Mouse (Mus musculus) hindbrain, embryonic 16.5 days (tissue): ENCODE measurements around the gene Rbm42. TPM values are rescaled to one million over a fixed set of nuclear protein-coding genes. Genes with fewer than 3 reads are reported as not detected.

Experiments
- ATAC-seq: fragments of 200-750 bp; cut with Nextera tagmentation; 2 replicates; pipeline ENCODE4 v1.8.0; 2017; ENCODE audit warnings: moderate TSS enrichment, moderate library complexity
- H3K27ac ChIP-seq: fragments of 300-500 bp; sonication (generic); 2 replicates; pipeline ENCODE4 v1.5.1; 2014; ENCODE audit warnings: low read depth, mild to moderate bottlenecking, control low read depth, low read length, moderate library complexity
- H3K27me3 ChIP-seq: fragments of 300-500 bp; sonication (generic); replicated peaks from 2 replicates; pipeline ENCODE4 v1.6.1; 2014; ENCODE audit warnings: low read length; ENCODE audit not compliant: control insufficient read depth, insufficient read depth
- H3K36me3 ChIP-seq: fragments of 300-500 bp; sonication (generic); 2 replicates; pipeline ENCODE4 v1.6.1; 2014; ENCODE audit warnings: mild to moderate bottlenecking, low read length, moderate library complexity, mixed read lengths; ENCODE audit not compliant: control insufficient read depth, insufficient read depth
- H3K4me1 ChIP-seq: fragments of 300-500 bp; sonication (generic); 2 replicates; pipeline ENCODE4 v1.6.1; 2014; ENCODE audit warnings: low read depth, low read length; ENCODE audit not compliant: control insufficient read depth, insufficient read depth
- H3K4me2 ChIP-seq: fragments of 300-500 bp; sonication (generic); 2 replicates; pipeline ENCODE4 v1.6.1; 2014; ENCODE audit warnings: mild to moderate bottlenecking, low read length, control low read depth, moderate library complexity
- H3K4me3 ChIP-seq: fragments of 300-500 bp; sonication (generic); 2 replicates; pipeline ENCODE4 v1.5.1; 2014; ENCODE audit warnings: mild to moderate bottlenecking, low read length, control low read depth, moderate library complexity
- H3K9ac ChIP-seq: fragments of 300-500 bp; sonication (generic); 2 replicates; pipeline ENCODE4 v1.6.1; 2014; ENCODE audit warnings: low read depth, mild to moderate bottlenecking, control low read depth, low read length, moderate library complexity
- H3K9me3 ChIP-seq: fragments of 300-500 bp; sonication (generic); 2 replicates; pipeline ENCODE4 v1.6.1; 2014; ENCODE audit warnings: mild to moderate bottlenecking, low read length, moderate library complexity; ENCODE audit not compliant: control insufficient read depth
- WGBS: fragments of 180-500 bp; shearing (Covaris S2); extraction: QIAGEN DNeasy Blood & Tissue Kit; methylation state at CpG from one replicate; pipeline ENCODE4 v1.1.7; 2014; 5-methylcytosine and 5-hydroxymethylcytosine counted together
- polyA plus RNA-seq: library from polyadenylated mRNA; unstranded; fragments of >200 nt; fragmentation: Nextera tagmentation; extraction: Ambion mirVana; gene quantifications from 2 replicates; pipeline ENCODE4 v1.2.1, GENCODE M21; 2015

Gene Rbm42
- polyA plus RNA-seq, 1 experiment from 2014 or later = 125 TPM

DNA sequence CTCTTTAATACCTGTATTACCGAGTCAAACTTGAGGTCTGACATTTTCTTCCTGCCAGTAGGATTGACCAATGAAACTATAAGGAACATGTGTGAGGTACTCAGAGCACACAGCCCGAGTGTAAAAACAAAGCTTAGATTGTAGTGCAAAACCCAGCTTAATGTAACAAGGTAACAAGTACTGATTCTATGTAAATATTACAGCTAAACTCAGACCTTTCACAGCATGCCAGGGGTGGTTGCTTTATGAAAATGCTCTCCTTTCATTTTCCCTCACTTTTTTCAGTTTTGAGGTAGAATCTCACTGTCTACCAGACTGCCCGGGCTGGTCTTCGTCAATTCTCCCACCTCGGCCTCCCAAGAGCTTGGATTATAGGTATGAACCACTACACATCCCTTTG is 54.0 kb downstream of the Rbm42 start:
- WGBS = 87% methylated on average over 5 of the region's 5 CpGs
- H3K27me3 ChIP-seq = no peaks in the 10 kb centered on the region
- no peaks in the 10 kb centered on the region for H3K36me3 ChIP-seq
- ATAC-seq = no peak
- peaks cover 11% of the 10 kb centered on the region for H3K4me1 ChIP-seq
- no peaks in the 10 kb centered on the region for H3K9me3 ChIP-seq
- no peak overlapping the region for H3K4me3 ChIP-seq
- no peak overlapping the region for H3K27ac ChIP-seq
- H3K4me2 ChIP-seq = no peak overlapping the region
- no peak overlapping the region for H3K9ac ChIP-seq

DNA sequence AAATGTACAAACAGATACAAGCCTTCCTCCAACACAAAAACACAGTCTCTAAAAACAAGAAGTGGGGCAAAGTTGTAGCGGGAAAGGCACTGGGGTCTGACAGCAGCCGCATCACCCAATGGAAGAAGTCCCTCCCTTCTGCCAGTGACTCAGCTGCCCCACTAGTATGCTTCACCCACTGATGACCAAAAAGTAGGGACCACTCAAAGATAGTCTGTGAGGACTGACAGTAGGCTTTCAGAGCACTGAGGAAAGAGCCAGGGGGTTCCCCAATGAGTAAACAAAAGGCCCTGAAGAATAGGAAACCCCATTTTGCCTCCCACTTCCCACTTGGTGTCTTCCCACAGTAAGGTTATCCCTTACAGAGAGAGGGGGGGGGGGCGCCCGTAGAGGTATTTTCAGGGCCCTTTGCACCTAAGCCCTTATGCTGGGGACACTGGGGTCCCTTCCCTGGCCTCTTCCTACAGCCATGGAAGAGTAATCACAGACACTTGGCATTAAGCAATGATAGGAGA is 55.5 kb downstream of the Rbm42 start:
- no peak for ATAC-seq
- H3K4me3 ChIP-seq = no peak overlapping the region
- H3K9ac ChIP-seq = no peak overlapping the region
- peaks cover 7% of the 10 kb centered on the region for H3K4me1 ChIP-seq
- H3K36me3 ChIP-seq = no peaks in the 10 kb centered on the region
- H3K9me3 ChIP-seq = no peaks in the 10 kb centered on the region
- no peak overlapping the region for H3K27ac ChIP-seq
- WGBS = 58% methylated on average over 4 of the region's 4 CpGs
- H3K27me3 ChIP-seq = no peaks in the 10 kb centered on the region
- no peak overlapping the region for H3K4me2 ChIP-seq

DNA sequence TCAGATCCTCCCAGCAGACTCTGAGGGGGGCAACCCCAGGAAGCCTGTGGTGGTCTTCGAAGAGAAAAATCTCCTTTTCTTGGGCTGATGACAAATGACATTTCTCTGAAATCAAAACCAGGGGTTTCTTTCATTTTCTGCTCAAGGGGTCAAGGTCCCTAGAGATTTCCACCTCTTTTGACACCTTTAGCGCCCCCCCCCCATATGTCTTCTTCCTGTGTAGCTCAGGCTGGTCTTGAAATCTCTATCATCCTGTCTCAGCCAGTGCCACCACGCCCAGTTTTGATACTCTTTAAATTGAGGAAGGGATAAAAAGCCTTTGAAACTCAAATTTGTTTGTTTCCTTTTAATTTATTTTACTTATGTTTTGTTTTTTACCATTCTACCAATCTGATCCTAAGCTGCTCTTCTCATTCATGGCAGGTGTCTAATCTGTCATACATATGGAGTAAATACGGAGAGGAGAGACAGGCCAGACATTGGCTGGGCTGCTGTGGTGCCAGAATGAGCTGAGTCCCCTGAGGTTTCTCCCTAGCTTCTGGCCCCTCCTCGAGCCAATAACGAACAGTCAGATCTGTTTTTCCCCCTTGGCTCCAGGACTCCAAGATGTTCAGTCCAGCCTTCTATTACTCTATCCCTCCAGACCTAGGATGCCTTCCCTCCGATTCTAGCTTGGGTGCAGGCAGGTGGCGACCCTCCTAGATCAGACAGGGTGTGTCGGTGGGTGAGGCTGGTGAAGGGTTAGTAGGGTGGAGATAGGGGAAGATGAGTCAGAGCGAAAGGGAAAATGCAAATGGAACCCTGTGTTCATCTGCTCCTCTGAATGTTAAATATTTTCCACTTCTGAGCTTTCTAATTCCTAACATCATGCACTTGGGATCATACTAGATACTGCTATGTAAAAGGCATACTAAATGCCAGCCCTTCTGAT is 56.3 kb downstream of the Rbm42 start:
- no peak overlapping the region for H3K4me2 ChIP-seq
- 71% methylated on average over 10 of the region's 10 CpGs for WGBS
- no peak overlapping the region for H3K27ac ChIP-seq
- no peak overlapping the region for H3K9ac ChIP-seq
- H3K4me3 ChIP-seq = no peak overlapping the region
- ATAC-seq = no peak
- peaks cover 6% of the 10 kb centered on the region for H3K4me1 ChIP-seq
- no peaks in the 10 kb centered on the region for H3K9me3 ChIP-seq
- H3K36me3 ChIP-seq = no peaks in the 10 kb centered on the region
- H3K27me3 ChIP-seq = no peaks in the 10 kb centered on the region

DNA sequence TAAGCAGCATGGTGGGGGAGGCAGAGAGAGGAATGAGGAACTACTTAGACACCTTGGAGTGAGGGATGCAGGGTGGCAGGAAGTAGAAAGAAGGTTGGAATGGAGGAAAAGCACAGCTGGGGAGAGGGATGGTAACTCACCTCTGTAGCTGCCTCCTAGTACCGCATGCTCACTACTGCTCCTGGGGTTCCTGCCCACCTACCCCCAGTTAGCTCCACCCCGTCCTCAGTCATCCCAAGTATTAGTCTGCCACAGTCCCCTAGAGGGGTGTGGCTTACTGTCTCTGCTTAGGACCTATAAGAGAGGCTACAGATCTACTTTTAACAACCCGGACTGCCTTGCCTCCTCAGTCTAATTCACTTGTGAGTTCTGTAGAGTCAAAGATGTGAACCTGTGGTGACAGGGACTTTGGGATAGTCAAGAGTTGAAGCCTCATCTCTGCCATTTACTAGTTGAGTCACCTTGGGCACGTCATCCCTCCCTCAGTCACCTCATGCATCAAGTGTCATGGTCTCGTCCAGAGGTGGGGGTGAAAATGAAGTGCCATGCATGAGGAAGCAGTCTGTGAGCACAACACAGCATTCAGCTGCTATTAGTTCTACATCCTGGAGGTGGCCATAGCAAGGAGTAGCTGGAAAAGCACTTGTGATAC is 57.2 kb downstream of the Rbm42 start:
- Histone ChIP-seq H3K9me3 (no peaks in the 10 kb centered on the region), H3K27ac (no peak overlapping the region), H3K36me3 (no peaks in the 10 kb centered on the region), H3K4me2 (no peak overlapping the region), H3K27me3 (no peaks in the 10 kb centered on the region), H3K4me1 (peaks cover 6% of the 10 kb centered on the region), H3K4me3 (no peak overlapping the region), H3K9ac (no peak overlapping the region)
- no peak for ATAC-seq
- 59% methylated on average over 4 of the region's 5 CpGs for WGBS

DNA sequence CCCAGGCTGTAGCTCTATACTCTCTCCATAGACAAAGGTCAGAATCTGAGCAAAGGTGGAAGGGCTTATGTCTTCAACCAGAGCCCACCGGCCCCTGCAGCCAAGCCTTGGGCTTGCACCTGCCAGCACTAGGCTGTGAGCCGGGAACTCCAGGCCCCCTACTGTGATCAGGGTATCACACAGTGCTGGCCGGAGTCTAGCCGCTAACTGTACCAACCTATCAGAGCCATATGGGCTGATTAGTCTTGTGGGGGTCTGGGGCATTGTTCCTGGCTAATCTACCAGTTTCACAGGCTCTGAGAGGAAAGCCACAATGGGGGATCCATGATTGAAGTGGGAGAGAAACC is 58.5 kb downstream of the Rbm42 start:
- H3K4me2 ChIP-seq = no peak overlapping the region
- 27% methylated on average over 4 of the region's 4 CpGs for WGBS
- no peaks in the 10 kb centered on the region for H3K9me3 ChIP-seq
- no peaks in the 10 kb centered on the region; the same call in 1 of the 2 replicates for H3K36me3 ChIP-seq
- H3K4me1 ChIP-seq = peaks cover 16% of the 10 kb centered on the region
- H3K9ac ChIP-seq = no peak overlapping the region
- H3K27me3 ChIP-seq = no peaks in the 10 kb centered on the region
- H3K27ac ChIP-seq = no peak overlapping the region
- H3K4me3 ChIP-seq = no peak overlapping the region
- ATAC-seq = no peak

Other genes starting within 250 kb of the Rbm42 start
- gene Tyrobp, start 236.6 kb downstream of the Rbm42 start, polyA plus RNA-seq = 29.7 and 31.5 TPM in 2 replicates
- 0.95 and 0.97 TPM in 2 replicates for gene Hcst, start 230.5 kb downstream of the Rbm42 start, polyA plus RNA-seq
- gene Nfkbid, start 228.6 kb downstream of the Rbm42 start, polyA plus RNA-seq = 2.5 and 2.9 TPM in 2 replicates
- gene Aplp1, start 204.8 kb downstream of the Rbm42 start, polyA plus RNA-seq = 742 and 752 TPM in 2 replicates
- 3.0 and 4.2 TPM in 2 replicates for gene Kirrel2, start 192.6 kb downstream of the Rbm42 start, polyA plus RNA-seq
- gene Nphs1, start 192.0 kb downstream of the Rbm42 start, polyA plus RNA-seq = 0.98 and 1.7 TPM in 2 replicates
- gene Prodh2, start 156.7 kb downstream of the Rbm42 start, polyA plus RNA-seq = not detected in 2 replicates
- gene Arhgap33, start 115.3 kb downstream of the Rbm42 start, polyA plus RNA-seq = 94.8 and 134 TPM in 2 replicates
- 14.2 TPM in 2 replicates for gene Hspb6, start 98.1 kb downstream of the Rbm42 start, polyA plus RNA-seq
- 6.8 and 7.5 TPM in 2 replicates for gene Proser3, start 98.0 kb downstream of the Rbm42 start, polyA plus RNA-seq
- gene Lin37, start 90.5 kb downstream of the Rbm42 start, polyA plus RNA-seq = 51.0 and 58.7 TPM in 2 replicates
- 86.8 and 96.9 TPM in 2 replicates for gene U2af1l4, start 87.0 kb downstream of the Rbm42 start, polyA plus RNA-seq
- gene Gm49396, start 87.0 kb downstream of the Rbm42 start, polyA plus RNA-seq = 13.7 and 17.4 TPM in 2 replicates
- 121 and 132 TPM in 2 replicates for gene Psenen, start 86.7 kb downstream of the Rbm42 start, polyA plus RNA-seq
- 4.0 and 6.8 TPM in 2 replicates for gene Igflr1, start 84.9 kb downstream of the Rbm42 start, polyA plus RNA-seq
- gene Kmt2b, start 61.6 kb downstream of the Rbm42 start, polyA plus RNA-seq = 8.1 and 9.3 TPM in 2 replicates
- gene Zbtb32, start 51.4 kb downstream of the Rbm42 start, polyA plus RNA-seq = 0.11 and 0.21 TPM in 2 replicates
- gene Upk1a, start 37.5 kb downstream of the Rbm42 start, polyA plus RNA-seq = 0.70 and 0.72 TPM in 2 replicates
- gene Cox6b1, start 24.2 kb downstream of the Rbm42 start, polyA plus RNA-seq = 1,112 and 1,310 TPM in 2 replicates
- gene Etv2, start 14.5 kb downstream of the Rbm42 start, polyA plus RNA-seq = not detected in 2 replicates
- 25.7 and 28.8 TPM in 2 replicates for gene Haus5, start 14.7 kb upstream of the Rbm42 start, polyA plus RNA-seq
- not detected in 2 replicates for gene Pmis2, start 21.3 kb upstream of the Rbm42 start, polyA plus RNA-seq
- not detected in 2 replicates for gene 2200002J24Rik, start 48.6 kb upstream of the Rbm42 start, polyA plus RNA-seq
- gene Atp4a, start 61.9 kb upstream of the Rbm42 start, polyA plus RNA-seq = 3.0 and 3.7 TPM in 2 replicates
- 278 and 301 TPM in 2 replicates for gene Tmem147, start 79.2 kb upstream of the Rbm42 start, polyA plus RNA-seq
- gene Gapdhs, start 93.4 kb upstream of the Rbm42 start, polyA plus RNA-seq = 0.82 and 1.1 TPM in 2 replicates
- gene Sbsn, start 101.2 kb upstream of the Rbm42 start, polyA plus RNA-seq = 0.98 and 1.0 TPM in 2 replicates
- gene Dmkn, start 113.4 kb upstream of the Rbm42 start, polyA plus RNA-seq = 1.8 and 2.2 TPM in 2 replicates
- gene Krtdap, start 137.6 kb upstream of the Rbm42 start, polyA plus RNA-seq = 0.38 TPM in 1 of 2 replicates, not detected in the other
- 0.10 and 0.25 TPM in 2 replicates for gene Ffar2, start 173.5 kb upstream of the Rbm42 start, polyA plus RNA-seq
- 0.09 and 0.21 TPM in 2 replicates for gene Ffar3, start 205.9 kb upstream of the Rbm42 start, polyA plus RNA-seq
- gene Ffar1, start 211.2 kb upstream of the Rbm42 start, polyA plus RNA-seq = 0.06 TPM in 1 of 2 replicates, not detected in the other
- 0.26 TPM in 1 of 2 replicates, not detected in the other for gene Cd22, start 230.0 kb upstream of the Rbm42 start, polyA plus RNA-seq